8 mouse cellular contexts compared by ENCODE assay signal in genomic region chr19:6663391-6663790, GRCm38 (mm10).
A peak's percentile ranks its signal among the peaks of the same experiment; 100 is the strongest.
DNase-seq lines count a peak whose midpoint lies in the region; ATAC-seq and TF ChIP-seq lines count a peak whose summit lies in the region.

No protein-coding gene starts in this region.

- no peak overlapping the region for H3K4me3 ChIP-seq in kidney, adult 2 months (ENCODE audit: insufficient read depth, low read depth, low read length)
- no peak overlapping the region for H3K4me3 ChIP-seq in limb, embryonic 10.5 days

- DNase-seq in CD4-positive, CD25-positive, alpha-beta regulatory T cell, adult 2 months (ENCODE audit: low read depth, low spot score) = peak; percentile 80
- peak; percentile 89 for DNase-seq in embryo, embryonic 11 days
- peak; percentile 53 for DNase-seq in gastrocnemius, postnatal 25 days
- DNase-seq in kidney, adult 2 months = peak; percentile 84
- peak; percentile 88 for DNase-seq in limb, embryonic 10.5 days (ENCODE audit: low spot score)
- DNase-seq in spleen, postnatal 36 days (ENCODE audit: low spot score in 2 of 2) = peak; percentile 58 to 62

- peak; percentile 91 for TF ChIP-seq CTCF in kidney, adult 2 months (conservative IDR thresholded peaks at IDR 0.05; ENCODE audit: insufficient read depth, insufficient read length, low read depth, low read length)

- TF ChIP-seq POLR2A in kidney, adult 2 months (IDR thresholded peaks at IDR 0.05; ENCODE audit: low read depth, low read length) = no peak

- H3K9me3 ChIP-seq in limb, embryonic 10.5 days (replicated peaks) = no peaks in the 10 kb centered on the region

- ATAC-seq in CD4-positive, CD25-positive, alpha-beta regulatory T cell, adult 4 months = no peak
- peak; percentile 61 for ATAC-seq in monocyte, adult 5-6 weeks (replicated peaks; ENCODE audit: insufficient number of reproducible peaks, low FRiP score, low TSS enrichment, poor library complexity, severe bottlenecking)

- 2% methylated on average over 10 of the region's 10 CpGs for WGBS in kidney, adult 2 months
- 3% methylated on average over 10 of the region's 10 CpGs for WGBS in limb, embryonic 10.5 days

- H3K27me3 ChIP-seq in kidney, adult 2 months (replicated peaks; ENCODE audit: control insufficient read depth, insufficient read depth, low read length) = no peaks in the 10 kb centered on the region
- peaks cover 36% of the 10 kb centered on the region; the same call in 1 of the 2 replicates for H3K27me3 ChIP-seq in limb, embryonic 10.5 days (ENCODE audit: low read depth, poor library complexity, severe bottlenecking)

- no peaks in the 10 kb centered on the region for H3K4me1 ChIP-seq in kidney, adult 2 months (ENCODE audit: control insufficient read depth, insufficient read depth, low read length)
- H3K4me1 ChIP-seq in limb, embryonic 10.5 days = peaks cover 15% of the 10 kb centered on the region

- no peaks in the 10 kb centered on the region for H3K36me3 ChIP-seq in kidney, adult 2 months (ENCODE audit: control insufficient read depth, insufficient read depth, low read length)
- H3K36me3 ChIP-seq in limb, embryonic 10.5 days = no peaks in the 10 kb centered on the region

- H3K27ac ChIP-seq in kidney, adult 2 months (ENCODE audit: insufficient read depth, low read depth, low read length) = no peak overlapping the region
- no peak overlapping the region for H3K27ac ChIP-seq in limb, embryonic 10.5 days
